ENCODE assay signal across 8 mouse cellular contexts in genomic region chr5:30814424-30815119, GRCm38 (mm10). TPM values are rescaled to one million over a fixed set of nuclear protein-coding genes. Genes with fewer than 3 reads are reported as not detected.
A peak's percentile ranks its signal among the peaks of the same experiment; 100 is the strongest.
DNase-seq lines count a peak whose midpoint lies in the region; ATAC-seq lines count a peak whose summit lies in the region.

Mapre3 (plus strand) TSS chr5:30814641.

- peaks cover 8% of the 10 kb centered on the region for H3K4me1 ChIP-seq in intestine, embryonic 14.5 days (replicated peaks; ENCODE audit: control insufficient read depth, insufficient read depth, low read length)

- H3K9ac ChIP-seq in intestine, embryonic 14.5 days (ENCODE audit: low read length), result peak within 1 kb of the TSS; percentile 62

- peak within 1 kb of the TSS; percentile 72 for H3K4me3 ChIP-seq in intestine, embryonic 14.5 days (ENCODE audit: low read depth, low read length)

- intact Hi-C loops in gastrocnemius, postnatal 36 days (cut with DNase I), result loop anchor here (5.0 kb wide), 1 partner anchor 53 kb away; the partner anchor contains the start of gene Tmem214
- intact Hi-C loops in left cerebral cortex, postnatal 10 days (cut with DNase I), result loop anchor here (5.0 kb wide), 2 partner anchors 43 to 188 kb away; no protein-coding TSS in a partner anchor

- ATAC-seq in intestine, embryonic 14.5 days (replicated peaks; ENCODE audit: low FRiP score, low TSS enrichment, low read depth), result peak; percentile 91
- ATAC-seq in megakaryocyte progenitor cell, adult 5-6 weeks (replicated peaks; ENCODE audit: poor library complexity), result peak; percentile 69

- H3K9me3 ChIP-seq in intestine, embryonic 14.5 days (ENCODE audit: control insufficient read depth, low read length), result no peaks in the 10 kb centered on the region

- H3K27ac ChIP-seq in intestine, embryonic 14.5 days (ENCODE audit: low read depth), result 0 out of 2 replicates have a peak within 1 kb of the TSS, but pooled peaks have one; percentile 35

- H3K27me3 ChIP-seq in intestine, embryonic 14.5 days (replicated peaks; ENCODE audit: control insufficient read depth, insufficient read depth, low read length), result no peaks in the 10 kb centered on the region

- WGBS in intestine, embryonic 14.5 days, result under 1% methylated on average over 44 of the region's 59 CpGs

- H3K4me2 ChIP-seq in intestine, embryonic 14.5 days (ENCODE audit: low read length), result peak within 1 kb of the TSS; percentile 79

- no peaks in the 10 kb centered on the region for H3K36me3 ChIP-seq in intestine, embryonic 14.5 days (ENCODE audit: control insufficient read depth, insufficient read depth, low read length)

- DNase-seq in adrenal gland, adult 18-20 months (ENCODE audit: low spot score in 2 of 2), result peak; percentile 89 to 90
- DNase-seq in embryo, embryonic 11.5 days (ENCODE audit: low read depth, low spot score), result peak; percentile 89
- peak; percentile 90 to 91 for DNase-seq in gastrocnemius, postnatal 36 days
- peak; percentile 93 for DNase-seq in intestine, embryonic 14.5 days (ENCODE audit: low spot score)
- DNase-seq in left cerebral cortex, postnatal 10 days (ENCODE audit: extremely low spot score in 1 of 2, low spot score in 2 of 2), result peak; percentile 93 to 96
- peak; percentile 96 to 97 for DNase-seq in right cerebral cortex, postnatal 10 days (ENCODE audit: low spot score in 2 of 2)
- peak; percentile 88 for DNase-seq in urinary bladder, postnatal 14 days (ENCODE audit: low spot score)

RNA-seq across cellular contexts. Expression of gene Mapre3, which starts in this region (rescaled TPM):
- 10 to 100 TPM; 60.7 to 76.5 TPM for total RNA-seq in adrenal gland, adult 18-20 months (2021)
- 10 to 100 TPM; 63.1 to 68.1 TPM for total RNA-seq in gastrocnemius, postnatal 36 days (2021)
- polyA plus RNA-seq in intestine, embryonic 14.5 days (2014; fragmentation: Nextera tagmentation; extraction: Ambion mirVana), result 18.5 and 19.2 TPM in 2 replicates
- 100 to 1,000 TPM; 191 to 193 TPM for total RNA-seq in left cerebral cortex, postnatal 10 days (2021)
- 0.27 TPM in 1 of 2 replicates, not detected in the other for total RNA-seq in megakaryocyte progenitor cell, adult 5-6 weeks (2015)
- not detected in 2 replicates for total RNA-seq in megakaryocyte progenitor cell, adult 5-6 weeks (2017)

Comparison
In these comparisons a context has a peak if more than half of its experiments do, and no peak if none do; other contexts are left out.
1. Peak in every context shown above with its lines: DNase-seq, ATAC-seq, H3K4me3 ChIP-seq and H3K27ac ChIP-seq.
2. RNA of gene Mapre3 (total RNA-seq): 191 to 193 TPM in left cerebral cortex, postnatal 10 days, 60.7 to 76.5 TPM in adrenal gland, adult 18-20 months and 63.1 to 68.1 TPM in gastrocnemius, postnatal 36 days; 0.27 TPM in megakaryocyte progenitor cell, adult 5-6 weeks; every median in the first group is over 10 times any median in the second.
3. Peak in ATAC-seq in megakaryocyte progenitor cell, adult 5-6 weeks; RNA of the gene not detected or under 1 TPM.